Mouse (Mus musculus) forebrain, embryonic 12.5 days (tissue): ENCODE measurements around the gene Smim26. TPM values are rescaled to one million over a fixed set of nuclear protein-coding genes. Genes with fewer than 3 reads are reported as not detected.

Experiments used
- ATAC-seq: fragments of 200-750 bp; cut with Nextera tagmentation; 2 replicates; pipeline ENCODE4 v1.8.0; 2017; ENCODE audit warnings: moderate TSS enrichment; ENCODE audit not compliant: low FRiP score
- H3K27ac ChIP-seq: fragments of 300-500 bp; sonication (generic); 2 replicates; pipeline ENCODE4 v1.5.1; 2016; ENCODE audit warnings: mild to moderate bottlenecking
- H3K27me3 ChIP-seq: fragments of 300-500 bp; sonication (generic); 2 replicates; pipeline ENCODE4 v1.6.1; 2016; ENCODE audit warnings: mild to moderate bottlenecking
- H3K36me3 ChIP-seq: fragments of 300-500 bp; sonication (generic); replicated peaks from 2 replicates; pipeline ENCODE4 v1.6.1; 2016; ENCODE audit warnings: mild to moderate bottlenecking
- H3K4me1 ChIP-seq: fragments of 300-500 bp; sonication (generic); 2 replicates; pipeline ENCODE4 v1.6.1; 2016
- H3K4me2 ChIP-seq: fragments of 300-500 bp; sonication (generic); 2 replicates; pipeline ENCODE4 v1.6.1; 2016; ENCODE audit warnings: mild to moderate bottlenecking, moderate library complexity
- H3K4me3 ChIP-seq: fragments of 300-500 bp; sonication (generic); replicated peaks from 2 replicates; pipeline ENCODE4 v1.5.1; 2016; ENCODE audit warnings: mild to moderate bottlenecking
- H3K9ac ChIP-seq: fragments of 300-500 bp; sonication (generic); 2 replicates; pipeline ENCODE4 v1.6.1; 2016; ENCODE audit warnings: mild to moderate bottlenecking
- H3K9me3 ChIP-seq: fragments of 300-500 bp; sonication (generic); 2 replicates; pipeline ENCODE4 v1.6.1; 2016
- WGBS: fragments of 180-500 bp; shearing (Covaris S2); methylation state at CpG from one replicate; pipeline ENCODE4 v1.1.7; 2016; 5-methylcytosine and 5-hydroxymethylcytosine counted together
- polyA plus RNA-seq: library from polyadenylated mRNA; unstranded; fragments of >200 nt; fragmentation: Nextera tagmentation; extraction: Ambion mirVana; gene quantifications from 2 replicates; pipeline ENCODE4 v1.2.1, GENCODE M21; 2016

The Smim26 gene
- polyA plus RNA-seq, 1 experiment from 2014 or later = 47.5 TPM

DNA sequence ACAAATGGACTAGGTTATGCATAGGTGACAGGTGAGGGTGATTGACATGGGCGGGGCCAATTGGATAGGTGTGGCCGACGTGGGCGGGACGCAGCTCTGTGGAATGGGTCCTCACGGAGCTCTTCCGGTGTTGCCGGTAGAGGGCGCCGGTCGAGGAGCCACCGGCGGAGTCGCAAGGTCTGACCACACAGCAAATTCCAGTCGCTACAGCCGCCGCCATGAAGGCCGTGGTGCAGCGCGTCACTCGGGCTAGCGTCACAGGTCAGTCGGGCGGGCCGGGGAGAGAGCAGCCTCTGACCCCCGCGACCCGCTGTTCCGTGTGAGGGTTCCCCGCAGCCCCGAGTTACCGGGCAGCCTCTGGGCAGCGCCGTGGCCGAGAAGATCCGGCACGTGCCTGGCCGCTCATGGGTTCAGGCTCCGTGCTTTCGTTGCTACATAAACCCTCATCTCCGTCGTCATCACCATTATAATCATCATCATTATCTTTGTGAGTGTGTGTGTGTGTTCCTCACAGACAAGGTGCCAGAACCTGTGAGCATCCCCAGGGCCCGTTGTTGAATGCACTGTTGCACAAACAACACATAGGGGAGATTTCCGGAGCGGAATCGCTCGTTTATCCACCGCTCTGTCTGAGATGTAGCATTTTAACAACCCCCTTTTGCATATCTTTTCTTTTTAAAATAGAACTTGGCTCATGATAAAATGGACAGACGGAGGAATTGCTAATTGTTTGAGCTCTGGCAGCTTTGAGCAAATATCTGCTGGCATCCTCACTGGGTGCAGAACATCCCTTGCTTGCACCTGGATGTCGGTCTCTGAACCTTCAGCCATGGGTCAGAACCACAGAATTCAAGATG is 6.2 kb downstream of the Smim26 start, which contains the start of gene Dtd1:
TSS of gene Dtd1 (plus strand) at position 67 of the 857 bp plus-strand sequence.
- H3K4me2 ChIP-seq = peak within 1 kb of the TSS; percentile 69
- H3K9ac ChIP-seq = peak within 1 kb of the TSS; percentile 79
- no peaks in the 10 kb centered on the region for H3K9me3 ChIP-seq
- H3K27ac ChIP-seq = no peak within 1 kb of the TSS
- no peaks in the 10 kb centered on the region for H3K4me1 ChIP-seq
- no peaks in the 10 kb centered on the region for H3K27me3 ChIP-seq
- ATAC-seq = peak; percentile 94
- H3K36me3 ChIP-seq = 0 out of 2 replicates have a peak, but pooled peaks cover 3% of the 10 kb centered on the region
- peak within 1 kb of the TSS; percentile 66 for H3K4me3 ChIP-seq
- WGBS = 2% methylated on average over 50 of the region's 50 CpGs

DNA sequence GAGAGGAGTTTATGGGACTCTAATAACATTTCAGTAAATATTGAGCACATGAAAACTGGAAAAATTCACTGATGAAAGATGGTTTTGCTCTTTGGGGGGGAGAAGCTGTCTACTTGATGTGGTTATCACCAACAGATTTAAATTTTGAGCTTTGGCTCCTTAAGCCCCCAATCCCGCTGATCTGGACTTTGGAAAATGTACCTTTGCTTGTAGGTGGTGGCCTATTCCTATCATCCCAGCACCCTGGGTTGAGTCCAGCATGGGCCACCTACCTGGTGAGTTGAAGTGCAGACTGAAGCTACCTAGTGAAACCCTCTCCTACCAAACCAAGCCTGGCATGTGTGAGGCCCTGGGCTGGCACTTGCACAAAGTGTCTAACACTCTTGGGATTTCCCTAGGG is 7.7 kb downstream of the Smim26 start:
- no peak overlapping the region for H3K9ac ChIP-seq
- H3K4me2 ChIP-seq = no peak overlapping the region
- no peak overlapping the region for H3K4me3 ChIP-seq
- WGBS = 91% methylated on average over 1 of the region's 1 CpGs
- no peaks in the 10 kb centered on the region for H3K9me3 ChIP-seq
- H3K27me3 ChIP-seq = no peaks in the 10 kb centered on the region
- H3K4me1 ChIP-seq = no peaks in the 10 kb centered on the region
- no peak for ATAC-seq
- H3K36me3 ChIP-seq = no peaks in the 10 kb centered on the region
- no peak overlapping the region for H3K27ac ChIP-seq

DNA sequence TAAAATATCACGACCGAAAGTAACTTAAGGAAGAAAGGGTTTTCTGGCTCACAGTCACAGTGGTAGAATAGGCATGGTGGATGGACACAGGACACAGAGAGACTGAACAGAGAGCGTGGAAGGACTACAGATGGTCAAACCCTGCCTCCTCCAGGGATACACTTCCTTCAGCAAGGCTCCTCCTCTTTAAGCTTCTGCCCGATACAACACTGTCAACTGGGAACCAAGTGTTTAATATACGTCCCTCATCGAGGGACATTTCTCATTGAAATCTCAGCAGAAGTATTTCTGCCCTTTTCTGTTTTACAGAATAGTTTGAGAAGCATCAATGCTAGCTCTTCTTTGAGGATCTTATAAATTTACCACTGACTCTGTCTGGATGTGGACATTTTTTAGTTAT is 20.1 kb downstream of the Smim26 start:
- WGBS = 95% methylated on average over 6 of the region's 6 CpGs
- H3K4me3 ChIP-seq = no peak overlapping the region
- H3K9ac ChIP-seq = no peak overlapping the region
- no peak overlapping the region for H3K27ac ChIP-seq
- no peak overlapping the region for H3K4me2 ChIP-seq
- H3K9me3 ChIP-seq = no peaks in the 10 kb centered on the region
- H3K36me3 ChIP-seq = no peaks in the 10 kb centered on the region
- H3K27me3 ChIP-seq = no peaks in the 10 kb centered on the region
- no peak for ATAC-seq
- no peaks in the 10 kb centered on the region for H3K4me1 ChIP-seq

DNA sequence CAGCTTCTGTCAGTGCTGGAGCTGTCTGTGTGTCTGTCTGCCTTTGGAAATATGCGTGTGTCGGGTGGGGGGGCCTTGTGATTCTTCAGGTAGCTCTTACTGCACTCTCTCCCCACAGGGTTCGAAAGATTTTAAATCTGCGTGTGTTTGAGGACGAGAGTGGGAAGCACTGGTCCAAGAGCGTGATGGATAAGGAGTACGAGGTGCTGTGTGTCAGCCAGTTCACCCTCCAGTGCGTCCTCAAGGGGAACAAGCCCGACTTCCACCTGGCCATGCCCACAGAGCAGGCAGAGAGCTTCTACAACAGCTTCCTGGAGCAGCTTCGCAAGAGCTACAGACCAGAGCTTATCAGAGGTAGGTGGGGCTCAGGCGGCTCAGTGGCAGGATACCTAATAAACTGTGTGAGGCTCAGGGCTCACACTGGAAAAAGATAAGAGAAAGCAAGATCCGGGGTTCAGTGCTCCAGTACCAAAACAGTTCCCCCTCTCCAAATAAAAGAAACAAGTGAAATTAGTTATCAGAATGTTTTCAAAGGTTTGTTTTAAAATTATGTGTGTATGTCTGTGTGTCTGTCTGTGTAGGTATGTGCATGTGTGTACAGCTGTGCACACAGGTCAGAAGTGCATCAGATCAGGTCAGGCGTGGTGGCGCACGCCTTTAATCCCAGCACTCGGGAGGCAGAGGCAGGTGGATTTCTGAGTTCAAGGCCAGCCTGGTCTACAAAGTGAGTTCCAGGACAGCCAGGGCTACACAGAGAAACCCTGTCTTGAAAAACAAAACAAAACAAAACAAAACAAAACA is 23.4 kb downstream of the Smim26 start:
- Histone ChIP-seq H3K36me3 (no peaks in the 10 kb centered on the region), H3K4me3 (no peak overlapping the region), H3K27ac (no peak overlapping the region), H3K9ac (no peak overlapping the region), H3K4me1 (no peaks in the 10 kb centered on the region), H3K4me2 (no peak overlapping the region), H3K9me3 (no peaks in the 10 kb centered on the region), H3K27me3 (no peaks in the 10 kb centered on the region)
- WGBS = 92% methylated on average over 16 of the region's 16 CpGs
- ATAC-seq = no peak

DNA sequence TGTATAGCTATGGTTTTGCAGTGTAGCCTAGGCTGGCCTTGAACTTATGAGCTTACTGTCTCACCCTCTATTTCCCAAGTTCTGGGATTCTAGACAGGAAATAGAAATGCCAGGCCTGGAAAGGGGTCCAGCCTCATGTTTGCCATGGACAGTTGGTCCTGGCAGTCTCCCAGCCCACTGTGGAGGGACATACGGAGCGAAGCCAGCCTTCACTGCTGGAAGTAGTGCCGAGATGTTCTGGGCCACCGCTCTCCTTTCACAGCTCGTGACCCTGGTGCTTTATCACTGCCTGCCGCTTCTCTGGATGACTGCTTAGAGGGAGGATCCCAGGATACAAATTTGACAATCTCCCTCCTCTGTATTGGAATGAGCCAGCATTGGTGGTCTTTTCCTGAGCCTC is 27.6 kb downstream of the Smim26 start:
- Histone ChIP-seq H3K4me1 (no peaks in the 10 kb centered on the region), H3K9ac (no peak overlapping the region), H3K36me3 (no peaks in the 10 kb centered on the region), H3K4me2 (no peak overlapping the region), H3K27ac (no peak overlapping the region), H3K27me3 (no peaks in the 10 kb centered on the region), H3K4me3 (no peak overlapping the region), H3K9me3 (no peaks in the 10 kb centered on the region)
- ATAC-seq = no peak
- 63% methylated on average over 6 of the region's 6 CpGs for WGBS

DNA sequence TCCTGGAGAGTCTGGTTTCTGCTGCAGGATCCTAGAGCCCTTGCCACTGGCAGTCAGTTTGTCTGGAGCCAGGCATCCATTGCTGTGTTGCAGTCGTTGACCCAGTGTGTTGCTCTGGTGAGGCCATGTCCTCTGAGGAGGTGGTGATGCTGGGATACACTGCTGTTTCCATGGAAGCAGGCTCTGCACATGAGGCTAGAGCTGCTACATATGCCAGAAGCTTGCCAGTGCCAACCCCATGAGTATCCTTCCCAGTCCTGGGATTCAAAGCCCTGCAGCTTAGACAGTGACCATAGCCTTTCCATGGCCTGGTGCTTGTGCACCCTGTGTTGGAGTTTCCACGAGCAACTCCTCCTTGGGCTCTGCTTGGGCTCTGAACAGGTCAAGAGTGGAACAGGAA is 39.7 kb downstream of the Smim26 start:
- no peak overlapping the region for H3K9ac ChIP-seq
- no peak overlapping the region for H3K27ac ChIP-seq
- no peaks in the 10 kb centered on the region for H3K9me3 ChIP-seq
- H3K36me3 ChIP-seq = no peaks in the 10 kb centered on the region
- ATAC-seq = no peak
- WGBS = 79% methylated on average over 2 of the region's 2 CpGs
- H3K4me1 ChIP-seq = no peaks in the 10 kb centered on the region
- H3K4me2 ChIP-seq = no peak overlapping the region
- H3K27me3 ChIP-seq = no peaks in the 10 kb centered on the region
- H3K4me3 ChIP-seq = no peak overlapping the region

DNA sequence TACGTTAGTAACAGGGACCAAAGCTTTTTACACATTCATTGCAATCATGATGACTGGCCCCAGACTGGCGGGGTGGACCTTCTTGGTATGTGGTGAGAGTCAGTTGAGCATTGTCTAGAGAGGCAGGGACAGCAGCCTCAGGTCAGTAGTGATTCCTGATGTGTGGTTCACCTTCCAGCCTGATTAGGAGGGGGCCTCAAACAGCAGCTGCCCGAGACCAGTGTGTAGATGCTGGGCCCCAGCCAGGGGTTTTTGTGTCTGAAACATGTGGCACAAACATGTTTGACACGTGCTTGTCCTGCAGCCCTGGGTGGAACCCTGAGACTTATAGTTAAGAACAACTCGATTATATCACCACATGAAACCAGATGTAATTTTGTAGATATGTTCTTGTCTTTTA is 40.4 kb downstream of the Smim26 start:
- Histone ChIP-seq H3K27me3 (no peaks in the 10 kb centered on the region), H3K4me3 (no peak overlapping the region), H3K4me1 (no peaks in the 10 kb centered on the region), H3K36me3 (no peaks in the 10 kb centered on the region), H3K4me2 (no peak overlapping the region), H3K9ac (no peak overlapping the region), H3K9me3 (no peaks in the 10 kb centered on the region), H3K27ac (no peak overlapping the region)
- no peak for ATAC-seq
- 82% methylated on average over 5 of the region's 5 CpGs for WGBS

DNA sequence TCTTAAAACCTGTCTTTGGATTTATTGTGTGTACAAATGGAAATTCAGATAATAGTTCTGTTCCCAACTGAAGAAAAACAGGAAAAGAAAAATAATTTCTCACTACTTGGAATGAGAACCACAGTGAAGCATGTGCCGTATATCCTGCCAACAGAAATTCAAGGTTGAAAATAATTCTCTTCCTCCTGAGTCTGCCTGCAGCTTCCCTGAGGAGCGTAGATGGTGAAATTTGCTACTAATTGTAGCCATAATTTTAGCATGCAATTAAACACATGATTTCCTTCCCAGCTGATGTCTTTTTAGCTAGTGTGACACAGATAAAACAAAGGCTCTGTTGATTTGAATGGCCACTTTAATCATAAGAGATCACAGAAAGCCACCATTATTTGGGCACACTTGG is 40.9 kb downstream of the Smim26 start:
- Histone ChIP-seq H3K4me2 (no peak overlapping the region), H3K9me3 (no peaks in the 10 kb centered on the region), H3K27me3 (no peaks in the 10 kb centered on the region), H3K4me3 (no peak overlapping the region), H3K9ac (no peak overlapping the region), H3K27ac (no peak overlapping the region), H3K4me1 (no peaks in the 10 kb centered on the region), H3K36me3 (no peaks in the 10 kb centered on the region)
- ATAC-seq = no peak
- 78% methylated on average over 2 of the region's 2 CpGs for WGBS

DNA sequence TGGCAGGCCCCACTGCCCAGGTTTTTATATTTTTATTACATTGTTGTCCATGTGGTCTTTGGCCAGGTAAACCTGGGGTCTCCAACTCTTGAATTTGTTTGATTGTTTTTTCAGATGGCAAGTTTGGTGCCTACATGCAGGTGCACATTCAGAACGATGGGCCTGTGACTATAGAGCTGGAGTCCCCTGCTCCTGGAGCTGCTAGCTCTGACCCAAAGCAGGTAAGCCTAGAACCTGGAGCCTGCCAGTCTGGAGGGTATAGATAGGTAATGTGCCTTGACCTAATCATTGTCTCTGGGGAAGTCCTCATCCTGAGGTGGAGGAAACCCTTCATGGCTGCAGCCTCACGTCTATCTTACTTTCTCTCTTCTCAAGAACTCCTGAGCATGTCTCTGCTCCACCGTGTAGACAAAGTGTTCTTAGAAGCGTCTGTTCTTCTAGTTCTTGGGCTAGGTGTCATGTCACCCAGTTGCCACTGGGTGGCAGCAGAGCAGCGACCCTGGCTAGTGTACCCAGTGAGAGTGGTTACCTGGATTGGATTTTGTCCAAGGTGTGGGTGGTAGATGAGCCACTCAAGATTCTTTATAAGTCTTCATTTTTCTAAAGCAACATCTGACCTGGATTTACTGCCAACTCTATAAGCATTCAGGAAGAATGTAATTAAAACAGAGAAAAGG is 41.9 kb downstream of the Smim26 start:
- Histone ChIP-seq H3K4me2 (no peak overlapping the region), H3K27me3 (no peaks in the 10 kb centered on the region), H3K9me3 (no peaks in the 10 kb centered on the region), H3K27ac (no peak overlapping the region), H3K4me3 (no peak overlapping the region), H3K9ac (no peak overlapping the region), H3K36me3 (no peaks in the 10 kb centered on the region), H3K4me1 (peaks cover 5% of the 10 kb centered on the region; the same call in 1 of the 2 replicates)
- ATAC-seq = peak; percentile 79; the same call in 1 of the 2 replicates
- 28% methylated on average over 5 of the region's 5 CpGs for WGBS

DNA sequence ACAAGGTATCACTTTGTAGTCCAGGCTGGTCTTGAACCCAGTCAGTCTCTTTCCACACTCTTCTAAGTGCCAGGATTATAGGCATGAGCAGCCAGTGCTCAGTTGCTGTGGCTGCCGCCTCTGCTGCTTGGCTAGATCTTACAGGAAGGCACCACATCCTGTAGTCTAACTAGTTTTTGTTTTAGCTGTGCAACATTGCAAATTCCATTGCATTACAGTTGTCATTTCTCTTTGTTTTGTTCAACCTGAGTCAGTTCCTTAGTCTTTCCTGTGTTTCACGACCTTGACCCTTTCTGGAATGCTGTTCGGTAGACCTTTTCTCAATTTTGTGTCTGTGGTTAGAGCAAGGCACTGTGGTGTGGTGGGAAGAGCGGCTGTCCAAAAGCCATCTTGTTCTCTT is 43.4 kb downstream of the Smim26 start:
- no peak overlapping the region for H3K9ac ChIP-seq
- no peak overlapping the region for H3K27ac ChIP-seq
- ATAC-seq = no peak
- peaks cover 5% of the 10 kb centered on the region; the same call in 1 of the 2 replicates for H3K4me1 ChIP-seq
- no peak overlapping the region for H3K4me2 ChIP-seq
- no peaks in the 10 kb centered on the region for H3K36me3 ChIP-seq
- no peaks in the 10 kb centered on the region for H3K9me3 ChIP-seq
- WGBS = 86% methylated on average over 4 of the region's 4 CpGs
- no peaks in the 10 kb centered on the region for H3K27me3 ChIP-seq
- H3K4me3 ChIP-seq = no peak overlapping the region

DNA sequence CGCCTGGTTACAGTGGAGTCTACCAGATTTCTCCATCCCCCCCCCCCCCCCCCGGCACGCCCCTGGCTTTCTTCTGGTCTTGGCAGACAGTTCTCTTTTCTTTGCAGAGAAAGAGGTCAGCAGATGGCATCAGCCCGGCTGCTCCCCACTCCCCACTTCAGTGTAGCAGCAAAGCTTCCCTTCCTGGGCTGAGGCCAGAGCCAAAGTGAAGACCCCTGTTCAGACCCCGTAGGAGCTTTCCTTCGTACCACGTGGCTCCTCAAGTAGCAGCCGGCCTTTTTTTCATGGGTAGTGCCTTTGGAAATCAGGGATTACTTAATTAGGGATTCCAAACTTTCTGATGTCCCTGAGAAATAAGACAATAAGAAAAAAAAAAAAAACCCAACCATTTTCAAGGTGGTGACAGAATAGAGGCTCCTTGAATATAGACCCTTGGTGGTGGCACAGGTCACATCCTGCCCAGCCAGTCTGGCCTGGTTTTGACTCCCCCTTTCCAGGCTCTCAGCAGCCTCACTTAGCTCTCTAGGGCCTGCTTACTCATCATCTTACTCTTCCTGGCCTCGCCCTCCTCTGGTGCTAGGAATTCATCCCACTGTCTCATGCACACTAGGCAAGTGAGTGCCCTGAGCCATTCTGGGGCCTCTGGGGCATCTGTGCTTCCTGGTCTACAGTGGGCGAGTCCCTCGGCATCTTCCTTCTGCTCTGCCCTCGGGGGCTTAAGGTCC is 44.0 kb downstream of the Smim26 start:
- Histone ChIP-seq H3K4me3 (no peak overlapping the region), H3K4me1 (peaks cover 5% of the 10 kb centered on the region; the same call in 1 of the 2 replicates), H3K27ac (no peak overlapping the region), H3K9me3 (no peaks in the 10 kb centered on the region), H3K27me3 (no peaks in the 10 kb centered on the region), H3K9ac (no peak overlapping the region), H3K4me2 (no peak overlapping the region), H3K36me3 (no peaks in the 10 kb centered on the region)
- no peak for ATAC-seq
- 82% methylated on average over 12 of the region's 12 CpGs for WGBS

DNA sequence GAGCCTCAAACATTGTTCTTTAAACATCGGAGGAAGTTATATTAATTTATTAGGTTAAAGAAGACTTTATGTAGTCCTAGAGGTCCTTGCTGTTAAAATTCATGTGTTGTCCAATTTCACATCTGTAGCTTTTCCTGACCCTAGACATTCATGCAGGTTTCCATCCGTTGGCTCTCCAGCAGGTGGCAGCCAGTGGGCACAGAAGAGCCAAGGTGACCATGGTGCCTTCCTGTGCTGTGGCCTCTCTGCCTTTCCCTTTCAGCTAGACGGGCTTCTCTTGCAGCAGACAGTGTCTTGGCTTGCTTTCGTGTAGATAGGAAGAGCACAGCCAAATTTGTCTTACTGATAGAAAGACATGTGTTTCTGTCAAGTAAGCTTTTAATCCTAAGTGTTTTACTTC is 44.9 kb downstream of the Smim26 start:
- Histone ChIP-seq H3K27me3 (no peaks in the 10 kb centered on the region), H3K36me3 (no peaks in the 10 kb centered on the region), H3K4me2 (no peak overlapping the region), H3K4me3 (no peak overlapping the region), H3K4me1 (peaks cover 5% of the 10 kb centered on the region; the same call in 1 of the 2 replicates), H3K9me3 (no peaks in the 10 kb centered on the region), H3K9ac (no peak overlapping the region), H3K27ac (no peak overlapping the region)
- ATAC-seq = no peak
- 79% methylated on average over 4 of the region's 4 CpGs for WGBS
